Mouse (Mus musculus): ENCODE results near the gene Szt2. TPM values are rescaled to one million over a fixed set of nuclear protein-coding genes. Genes with fewer than 3 reads are reported as not detected.

Szt2 gene
- polyA plus RNA-seq, 1 experiment, result 18.1 TPM

DNA sequence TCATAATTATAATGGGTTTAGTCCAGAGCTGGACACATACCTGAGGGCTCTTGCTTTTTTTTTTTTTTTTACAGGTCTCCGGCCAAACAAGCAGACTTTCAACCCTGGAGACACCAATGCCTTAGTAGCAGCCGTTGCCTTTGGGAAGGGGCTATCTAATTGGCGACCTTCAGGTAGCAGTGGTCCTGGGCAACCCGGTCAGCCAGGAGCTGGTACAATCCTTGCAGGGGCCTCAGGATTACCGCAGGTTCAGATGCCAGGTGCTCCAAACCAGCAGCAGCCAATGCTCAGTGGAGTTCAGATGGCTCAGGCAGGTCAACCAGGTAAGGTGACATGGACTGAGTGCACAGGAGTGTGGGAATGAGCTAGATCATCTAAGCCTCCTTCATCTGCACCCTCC lies 4.5 kb upstream of the Szt2 start:
- DNase-seq (ENCODE audit: low read depth), result no peak

DNA sequence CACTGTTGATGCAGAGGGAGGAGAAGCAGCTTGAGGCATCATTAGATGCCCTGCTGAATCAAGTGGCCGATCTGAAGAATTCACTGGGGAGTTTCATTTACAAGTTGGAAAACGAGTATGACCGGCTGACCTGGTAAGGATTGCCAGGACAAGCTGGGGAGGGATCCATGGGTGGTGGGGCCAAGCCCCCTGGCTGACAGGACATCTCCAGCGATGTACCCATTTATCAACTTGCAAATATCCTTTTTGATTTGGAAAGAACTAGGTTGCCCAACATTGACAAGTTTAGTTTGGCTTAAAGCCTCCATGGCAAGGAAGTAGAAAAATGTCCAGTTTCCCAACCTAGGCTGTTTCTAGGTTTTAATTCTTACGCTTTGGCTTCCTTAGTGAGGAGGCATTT lies 1.8 kb upstream of the Szt2 start:
- peak; percentile 92 for DNase-seq (ENCODE audit: low read depth)

DNA sequence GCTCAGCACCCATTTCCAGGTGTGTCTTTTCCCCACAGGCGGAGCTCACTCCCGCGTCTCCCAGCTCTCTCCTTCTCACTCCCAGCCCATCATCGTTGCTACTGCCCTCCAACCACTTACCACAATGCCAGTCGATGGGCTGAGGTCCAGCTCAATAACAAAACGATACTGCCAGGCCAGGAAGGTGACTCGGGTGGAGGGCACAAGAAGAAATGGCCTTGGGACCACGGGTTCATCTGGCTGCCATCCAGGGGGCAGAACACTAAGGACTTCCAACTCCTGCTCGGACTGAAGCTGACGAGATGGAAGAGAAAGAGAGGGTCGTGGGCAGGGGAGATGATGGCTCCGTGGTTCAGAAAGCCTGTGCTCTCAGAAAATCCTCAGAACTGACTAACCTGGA lies 6.4 kb downstream of the Szt2 start:
- DNase-seq (ENCODE audit: low read depth), result no peak

DNA sequence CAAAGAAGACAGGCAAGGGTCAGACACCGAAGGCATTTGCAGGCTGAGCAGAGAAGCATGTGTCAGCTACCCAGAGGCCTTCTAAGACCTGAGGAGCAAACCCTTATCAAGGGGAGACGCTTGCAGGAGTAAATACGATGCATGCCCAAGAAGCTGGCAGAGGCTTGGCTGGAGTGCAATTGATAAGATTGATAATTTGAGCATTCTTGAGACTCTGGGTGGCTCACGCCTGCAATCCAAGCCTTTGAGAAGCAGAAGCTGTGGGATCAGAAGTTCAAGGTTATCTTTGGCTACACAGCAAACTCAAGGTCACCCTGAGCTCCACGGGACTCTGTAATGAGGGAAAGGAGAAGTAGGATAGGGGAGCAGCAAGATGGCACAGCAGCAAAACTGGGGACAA lies 7.2 kb downstream of the Szt2 start:
- DNase-seq (ENCODE audit: low read depth), result no peak

DNA sequence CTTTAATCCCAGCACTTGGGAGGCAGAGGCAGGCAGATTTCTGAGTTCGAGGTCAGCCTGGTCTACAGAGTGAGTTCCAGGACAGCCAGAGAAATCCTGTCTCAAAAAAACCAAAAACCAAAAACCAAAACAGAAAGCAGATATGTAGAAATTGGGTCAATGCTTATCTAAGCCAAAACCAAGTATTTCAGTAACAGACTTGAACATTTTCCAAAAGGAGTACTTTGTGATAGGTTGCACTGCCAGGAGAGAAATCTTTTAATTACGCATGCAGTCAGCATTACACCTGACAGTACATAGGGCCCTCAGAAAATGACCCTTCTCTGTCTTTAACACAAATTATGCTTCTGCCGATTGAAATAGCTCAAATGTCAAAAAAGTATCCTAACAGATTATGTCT lies 7.7 kb downstream of the Szt2 start:
- no peak for DNase-seq (ENCODE audit: low read depth)

DNA sequence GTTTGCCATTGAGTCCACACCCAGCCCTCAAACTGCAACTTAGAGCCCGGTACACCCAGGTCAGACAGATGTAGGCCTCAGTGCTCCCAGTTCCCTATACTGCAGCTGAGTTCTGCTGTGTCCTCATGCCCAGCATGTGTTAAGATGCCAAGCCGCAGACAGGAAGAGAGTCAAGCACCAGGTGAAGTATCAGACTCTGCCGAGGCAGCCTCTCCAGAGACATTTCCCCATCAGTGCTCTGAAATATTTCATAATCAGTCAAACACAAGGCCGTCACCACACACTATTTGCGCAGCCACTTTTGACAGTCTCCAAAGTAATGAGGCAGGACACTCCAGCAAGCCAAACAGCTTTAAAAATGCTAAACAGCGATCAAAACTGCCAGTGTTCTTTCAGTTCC lies 10.7 kb downstream of the Szt2 start:
- no peak for DNase-seq (ENCODE audit: low read depth)

DNA sequence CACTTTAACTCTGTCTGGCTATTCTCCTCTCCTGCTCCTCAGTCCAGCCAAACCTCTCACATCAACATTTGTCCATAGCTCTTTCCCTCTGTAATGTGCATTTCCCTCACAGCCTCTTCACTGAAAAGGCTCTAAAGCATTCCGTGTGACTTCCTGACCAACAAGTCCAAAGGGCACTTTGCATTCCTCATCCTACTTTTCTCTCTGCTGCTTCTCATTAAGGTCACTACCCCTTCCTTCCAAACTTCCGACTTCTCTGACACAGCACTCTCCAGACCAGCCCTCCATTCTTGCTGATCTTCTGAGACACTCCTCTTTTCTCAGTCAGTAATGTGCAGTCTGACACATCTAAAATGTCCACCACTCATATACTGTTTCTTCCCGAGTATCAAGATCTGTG lies 12.6 kb downstream of the Szt2 start:
- no peak for DNase-seq (ENCODE audit: low read depth)

DNA sequence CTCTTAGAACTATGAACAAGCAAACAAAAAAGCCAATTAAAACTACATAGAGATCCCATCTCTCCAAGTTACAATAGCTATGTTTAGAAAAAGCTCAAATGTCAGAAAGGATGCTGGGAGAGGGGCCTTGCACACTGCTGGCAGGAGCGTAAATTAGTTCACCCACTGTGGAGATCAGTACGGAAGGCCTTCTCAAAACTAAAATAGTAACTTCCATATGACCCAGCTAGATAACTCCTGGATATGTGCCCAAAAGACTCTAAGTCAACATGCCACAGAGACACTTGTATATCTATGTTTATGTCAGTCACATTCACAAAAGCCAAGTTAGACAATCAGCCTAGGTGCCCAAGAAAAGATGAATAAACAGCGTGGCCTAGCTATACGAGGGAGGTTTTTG lies 13.8 kb downstream of the Szt2 start:
- DNase-seq (ENCODE audit: low read depth), result no peak

DNA sequence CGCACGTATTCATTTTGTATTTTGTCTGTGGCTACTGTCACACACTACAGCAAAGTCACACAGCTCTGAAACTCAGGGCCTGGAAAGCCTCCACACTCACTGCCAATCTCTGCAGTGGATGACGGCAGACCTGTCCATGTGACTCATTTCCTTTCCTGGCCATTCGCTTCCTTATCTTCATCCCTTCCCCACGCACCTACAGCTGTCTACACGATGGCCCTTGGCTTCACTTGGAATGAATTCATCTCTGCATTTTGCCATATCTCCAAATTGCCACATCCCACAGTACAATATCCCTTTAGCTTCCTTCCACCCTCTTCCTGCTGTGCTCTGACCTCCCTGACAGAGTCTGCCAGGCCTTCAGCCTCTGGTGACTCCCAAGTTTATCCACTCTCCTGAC lies 14.6 kb downstream of the Szt2 start:
- DNase-seq (ENCODE audit: low read depth), result no peak

DNA sequence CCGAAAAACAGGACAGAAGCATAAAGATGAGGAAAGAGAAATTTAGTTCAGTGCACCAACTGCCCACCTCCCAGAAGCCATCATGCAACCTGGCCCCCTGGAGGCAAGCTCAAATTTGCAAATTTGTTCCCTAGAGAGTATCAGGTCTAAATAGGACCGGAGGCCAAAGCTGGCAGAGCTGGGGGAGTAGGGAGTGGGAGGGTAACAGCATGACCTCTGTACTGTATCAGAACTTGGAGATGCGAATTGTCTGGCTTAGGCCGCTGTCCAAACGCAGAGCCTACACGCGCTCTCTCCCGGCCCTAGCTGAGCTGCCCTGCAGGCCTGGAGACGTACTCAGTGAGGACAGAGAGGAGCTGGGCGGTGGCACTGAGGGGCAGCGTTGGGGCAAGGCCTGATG lies 18.9 kb downstream of the Szt2 start:
- DNase-seq (ENCODE audit: low read depth), result no peak

DNA sequence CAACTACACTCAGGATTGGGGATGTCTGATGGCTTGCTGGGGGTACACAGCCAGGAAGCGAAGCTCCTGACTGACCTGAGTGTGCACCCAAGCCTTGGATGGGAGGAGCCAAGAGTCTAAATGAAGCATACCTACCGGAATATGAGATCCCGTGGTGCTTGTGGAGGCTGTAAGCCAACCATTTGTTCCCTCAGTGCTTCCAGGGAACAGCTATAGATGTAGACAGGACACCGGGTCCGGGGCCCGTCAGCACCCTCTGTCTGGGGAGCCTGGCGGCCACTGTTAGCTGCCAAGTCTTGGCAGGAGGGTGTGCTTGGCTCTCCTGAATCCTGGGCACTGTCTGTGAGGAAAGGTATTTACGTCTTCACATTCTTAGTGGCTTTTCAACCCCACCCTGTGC lies 21.8 kb downstream of the Szt2 start:
- DNase-seq (ENCODE audit: low read depth), result no peak

DNA sequence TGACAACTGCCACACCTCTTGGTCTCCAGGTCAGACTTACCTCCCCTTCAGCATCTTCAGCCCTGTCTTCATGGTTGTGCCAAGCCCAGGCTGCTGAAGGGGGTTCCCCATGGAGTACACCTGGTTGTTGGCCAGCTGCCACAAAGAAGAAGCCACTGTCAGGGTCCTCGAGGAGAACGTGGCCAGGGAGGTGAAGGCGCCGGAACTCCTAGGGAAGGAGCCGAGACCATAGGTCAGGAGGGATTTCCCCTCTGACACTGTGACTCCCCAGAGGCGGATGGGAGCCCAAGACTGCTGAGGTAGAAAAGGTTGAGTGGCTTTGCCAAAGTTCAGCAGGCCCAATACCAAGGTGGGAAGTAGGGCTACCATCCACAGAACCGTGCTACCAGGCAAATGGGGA lies 25.8 kb downstream of the Szt2 start:
- no peak for DNase-seq (ENCODE audit: low read depth)

DNA sequence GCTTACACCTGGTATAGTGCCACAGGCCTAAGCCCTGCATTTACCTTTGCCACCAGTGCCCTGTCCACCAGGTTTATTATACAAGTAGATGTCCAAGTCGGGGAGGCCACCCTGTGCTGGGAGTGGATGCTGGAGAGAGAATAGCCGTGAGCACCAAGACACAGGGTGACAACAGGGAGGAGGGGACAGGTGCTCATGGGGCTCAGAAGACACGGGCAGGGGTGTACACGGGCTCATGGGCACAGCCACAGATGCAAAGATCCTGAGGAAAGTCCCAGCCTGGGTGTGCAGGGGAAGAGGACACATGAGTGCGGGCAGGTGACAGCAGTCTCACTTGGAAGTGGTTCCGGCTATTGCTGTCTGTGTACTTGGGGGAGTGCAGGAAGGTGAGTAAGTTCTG lies 33.1 kb downstream of the Szt2 start:
- DNase-seq (ENCODE audit: low read depth), result no peak

DNA sequence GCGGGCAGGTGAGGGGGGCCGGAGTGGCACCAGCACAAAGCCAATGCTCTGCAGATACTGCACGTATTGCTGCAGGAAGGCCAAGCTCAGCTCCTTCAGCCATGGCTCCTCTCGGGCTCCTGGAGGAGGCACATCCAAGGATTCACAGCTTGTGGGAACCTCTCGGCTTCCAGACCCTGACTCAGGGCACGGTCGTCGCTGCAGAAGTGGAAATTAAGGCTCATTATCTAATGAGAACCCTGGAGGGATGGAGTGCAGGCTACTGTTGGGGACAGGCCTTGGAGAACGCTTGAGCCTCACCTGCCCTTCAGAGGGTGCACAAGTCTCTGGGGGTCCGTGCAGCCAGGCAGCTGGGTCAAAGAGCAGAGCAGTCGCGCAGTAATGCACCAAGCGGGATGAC lies 37.3 kb downstream of the Szt2 start:
- DNase-seq (ENCODE audit: low read depth), result no peak

DNA sequence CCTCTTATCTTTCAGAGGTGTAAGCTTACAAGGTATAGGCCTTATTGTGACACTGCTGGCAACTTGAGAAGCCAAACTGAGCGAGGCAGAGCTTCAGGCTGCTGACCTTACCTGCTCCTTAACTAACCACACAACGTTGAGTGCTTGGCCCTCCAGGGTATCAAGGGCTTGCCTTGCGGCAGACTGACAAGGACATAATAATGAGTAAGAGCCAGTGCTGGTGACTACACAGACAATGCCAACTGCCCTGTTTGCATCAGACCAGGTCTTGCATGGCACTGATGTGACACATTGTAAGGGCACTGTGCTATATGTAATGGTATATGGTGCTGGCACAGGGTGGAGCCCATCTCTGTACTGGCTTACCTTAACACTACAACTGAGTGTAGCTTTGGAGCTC lies 40.5 kb downstream of the Szt2 start:
- DNase-seq (ENCODE audit: low read depth), result no peak

DNA sequence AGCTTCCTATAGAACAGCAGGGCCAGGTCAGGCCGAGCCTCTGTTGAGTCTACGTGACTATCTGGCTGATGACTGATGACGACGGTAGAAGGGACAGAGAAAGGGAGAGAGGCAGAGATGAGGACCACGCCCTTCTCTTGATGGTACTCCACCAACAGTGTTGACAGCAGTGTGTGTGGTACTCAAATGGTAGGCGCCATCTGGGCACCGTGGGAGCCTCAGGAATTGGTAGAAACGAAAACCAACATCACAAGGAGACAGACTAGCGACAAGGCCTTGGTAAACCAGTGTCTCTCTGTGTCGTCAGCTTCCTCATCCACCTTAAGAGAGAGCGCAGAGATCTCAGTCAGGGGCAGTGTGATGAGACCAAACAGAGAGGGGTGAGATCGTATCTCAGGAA lies 41.5 kb downstream of the Szt2 start:
- DNase-seq (ENCODE audit: low read depth), result no peak

DNA sequence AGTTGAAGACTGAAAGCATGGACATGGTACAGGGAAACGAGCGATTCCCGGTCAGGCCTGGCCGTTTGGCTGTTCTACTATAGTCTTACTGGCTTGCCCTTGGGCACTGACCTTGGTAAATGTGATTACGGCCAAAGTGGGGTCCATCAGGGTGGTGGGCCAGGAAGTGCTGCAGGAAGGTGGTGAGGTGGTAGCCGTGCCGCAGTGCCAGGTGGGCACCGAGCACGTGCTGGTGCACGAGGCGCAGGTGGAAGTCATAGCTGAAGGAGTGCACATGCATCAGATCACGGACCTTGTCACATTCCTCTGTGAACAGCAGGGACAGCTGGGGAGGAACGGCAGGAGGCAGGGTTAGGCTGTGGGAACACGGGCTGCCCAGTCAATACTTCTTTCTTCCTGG lies 43.1 kb downstream of the Szt2 start:
- DNase-seq (ENCODE audit: low read depth), result no peak

DNA sequence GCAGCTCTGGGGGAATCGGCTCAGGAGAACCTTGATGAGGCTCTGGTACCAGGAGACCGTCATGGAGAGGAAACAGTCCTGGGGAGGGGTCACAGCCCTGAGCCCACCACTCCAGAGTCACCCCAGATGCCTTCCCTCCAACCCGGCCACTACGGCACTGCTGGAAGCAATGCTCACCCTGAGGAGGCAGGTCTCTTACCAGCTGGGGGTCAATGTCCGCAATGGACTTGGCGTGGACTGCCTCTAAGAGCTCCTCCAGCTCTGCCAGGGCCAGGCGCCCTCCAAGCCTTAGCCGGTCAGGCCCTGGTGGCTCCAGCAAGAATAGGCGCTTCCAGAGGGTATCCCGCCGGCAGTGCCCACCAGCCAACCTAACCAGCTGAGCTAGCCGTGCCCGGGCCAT lies 44.4 kb downstream of the Szt2 start:
- no peak for DNase-seq (ENCODE audit: low read depth)

DNA sequence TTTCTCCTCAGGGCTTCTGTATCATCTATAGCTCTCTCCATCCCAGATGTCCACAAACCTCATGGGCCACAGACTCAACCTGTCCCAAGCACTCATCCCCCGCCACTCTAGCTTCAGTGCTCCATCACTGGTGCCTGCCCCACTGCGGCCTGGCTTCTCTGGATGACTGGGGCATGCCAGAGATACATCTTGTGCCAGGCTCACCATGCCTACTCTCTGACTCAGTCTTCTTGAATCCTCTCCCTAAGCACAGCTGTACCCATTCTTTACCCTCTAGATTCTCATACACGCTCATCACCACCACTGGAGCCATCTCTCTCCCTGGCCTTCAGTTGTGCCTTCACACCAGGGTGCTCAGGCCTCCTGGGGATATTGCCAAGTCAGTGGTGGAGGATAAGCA lies 45.1 kb downstream of the Szt2 start:
- DNase-seq (ENCODE audit: low read depth), result no peak

DNA sequence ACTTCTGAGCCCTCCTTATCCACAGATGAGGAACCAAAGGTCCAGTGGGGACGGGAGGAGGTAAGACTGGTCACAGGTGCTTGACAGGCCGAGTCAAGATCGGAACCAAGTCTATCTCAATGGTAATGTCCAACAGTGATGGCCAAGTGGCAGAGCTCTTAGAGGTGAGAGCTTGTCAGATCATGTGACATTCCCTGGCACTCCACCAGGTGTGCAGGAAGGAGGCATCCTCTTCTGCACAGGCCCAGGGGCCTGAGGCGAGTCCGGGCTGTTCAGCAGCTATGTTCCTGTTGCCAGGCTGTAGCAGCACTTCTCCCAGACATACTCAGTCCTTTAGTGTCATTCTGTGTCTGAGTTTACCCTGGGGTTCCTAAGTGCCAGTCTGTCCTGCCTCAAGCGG lies 46.2 kb downstream of the Szt2 start:
- DNase-seq (ENCODE audit: low read depth), result no peak

DNA sequence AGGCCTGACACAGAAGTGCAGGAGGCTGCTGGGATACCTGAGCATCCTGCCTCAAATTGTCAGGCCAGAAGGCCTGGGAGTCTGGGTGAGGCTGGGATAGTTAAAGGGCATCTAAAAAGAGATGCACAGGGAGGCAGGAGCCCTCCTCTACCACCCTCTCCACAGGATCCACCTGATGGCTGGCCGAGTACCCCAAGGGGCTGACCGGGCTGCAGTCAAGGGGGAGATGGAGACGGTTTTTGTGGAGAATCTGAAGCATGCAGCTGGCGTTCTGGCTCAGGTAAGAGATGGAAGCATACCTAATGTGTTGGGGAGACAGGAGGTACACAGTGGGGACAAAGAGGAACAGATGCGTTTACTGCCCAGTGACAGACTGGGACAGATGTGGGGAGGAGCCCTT lies 47.6 kb downstream of the Szt2 start:
- no peak for DNase-seq (ENCODE audit: low read depth)

DNA sequence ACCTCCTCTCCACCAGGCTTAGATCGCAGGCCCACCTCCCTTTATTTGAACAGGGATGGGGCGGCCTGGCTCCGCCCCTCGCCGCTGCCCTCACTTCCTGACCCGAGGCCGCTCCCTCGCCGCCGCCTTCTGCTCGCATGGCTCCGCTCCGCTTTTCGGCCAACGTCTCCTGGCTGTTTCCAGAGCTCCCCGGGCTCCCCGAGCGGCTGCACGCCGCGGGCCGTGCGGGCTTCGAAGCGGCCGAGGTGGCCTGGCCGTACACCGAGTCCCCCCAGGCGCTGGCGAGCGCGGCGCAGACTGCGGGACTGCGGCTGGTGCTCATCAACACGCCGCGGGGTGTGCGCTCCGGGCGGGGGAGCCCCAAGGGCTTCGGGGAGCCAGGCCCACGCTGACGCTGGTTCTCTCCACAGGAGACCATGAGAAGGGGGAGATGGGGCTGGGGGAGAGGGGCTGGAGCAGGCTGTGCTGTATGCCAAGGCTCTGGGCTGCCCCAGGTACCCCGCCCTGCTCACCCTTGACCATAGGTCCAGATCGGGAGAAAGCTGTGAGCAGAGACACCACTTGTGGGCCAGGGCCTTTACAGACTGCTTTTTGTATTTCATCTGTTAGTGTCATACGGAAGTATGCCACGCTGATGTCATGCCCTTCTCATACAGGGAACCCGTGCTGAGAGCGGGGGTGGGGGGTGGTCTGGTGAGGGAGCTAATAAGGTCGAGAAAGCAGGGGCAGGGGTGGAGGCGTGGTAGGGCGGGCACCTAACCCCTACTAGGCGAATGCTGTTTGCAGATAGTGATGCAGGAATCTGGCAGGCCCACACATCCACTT lies 49.0 kb downstream of the Szt2 start:
- DNase-seq (ENCODE audit: low read depth), result no peak

DNA sequence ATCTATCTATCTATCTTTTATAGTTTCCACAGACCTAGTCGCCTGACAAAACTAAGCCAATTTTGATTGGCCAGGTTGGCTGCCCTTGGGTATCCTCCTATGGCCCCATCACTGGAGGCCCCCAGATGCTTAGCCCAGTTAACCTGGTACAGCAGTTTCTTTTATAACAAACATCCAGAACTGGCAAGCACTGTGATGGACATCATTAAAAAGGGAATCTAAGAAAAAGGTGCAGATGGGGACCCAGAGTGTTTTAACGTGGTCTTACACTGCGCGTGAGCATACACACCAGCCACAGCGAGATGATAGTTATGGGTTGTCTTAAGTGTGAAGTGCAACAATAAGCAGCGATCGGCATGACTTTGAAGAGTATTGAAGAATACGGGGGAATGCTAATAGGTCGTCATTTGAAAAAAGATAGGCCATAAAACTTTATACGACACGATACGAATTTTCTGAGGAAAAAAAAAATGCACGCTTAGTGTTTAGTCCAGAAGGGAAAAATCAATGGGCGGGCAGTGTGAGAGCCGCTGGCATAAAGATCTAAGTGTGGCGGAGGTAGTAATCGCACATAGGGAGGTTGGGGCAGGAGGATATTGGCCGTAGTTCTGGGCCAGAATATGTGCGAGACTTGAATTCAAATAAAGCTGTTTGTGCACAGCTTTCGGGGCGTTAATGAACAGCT lies 49.7 kb downstream of the Szt2 start:
- DNase-seq (ENCODE audit: low read depth), result no peak

All from gonadal fat pad, adult 2 months (tissue).